Mouse (Mus musculus) retina, postnatal 7 days (tissue): Measurements from ENCODE around the gene Ccdc77.
A peak's percentile ranks its signal among the peaks of the same experiment; 100 is the strongest.

Experiments
- DNase-seq: peaks from one replicate; pipeline ENCODE4 v3.0.0-alpha.2; 2012; ENCODE audit warnings: low read depth, low spot score

The Ccdc77 gene

GRCm38 (mm10) chr6:120363688-120364522 lies at the start of gene Ccdc77, which contains the start of gene Kdm5a:
Ccdc77 (minus strand) TSS chr6:120364374.
Kdm5a (plus strand) TSS chr6:120364124.
- DNase-seq = peak; percentile 90

DNA sequence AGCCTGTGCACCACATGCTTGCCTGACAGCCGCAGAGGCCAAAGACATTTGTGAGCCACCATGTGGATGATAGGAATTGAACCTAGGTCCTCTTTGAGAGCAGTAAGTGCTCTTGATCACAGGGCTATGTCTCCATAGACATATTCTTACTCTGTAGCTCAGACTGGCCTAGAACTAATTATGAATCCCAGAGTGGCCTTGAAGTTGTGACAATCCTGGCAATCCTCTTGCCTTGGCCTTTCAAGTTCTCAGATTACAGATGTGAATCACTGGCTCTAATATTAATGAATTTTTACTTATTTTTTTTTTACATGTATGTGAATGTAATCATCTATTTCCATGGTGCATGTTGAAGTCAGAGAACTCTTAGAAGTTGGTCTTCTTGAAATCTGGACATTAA lies 39.8 kb upstream of the Ccdc77 start:
- no peak for DNase-seq

DNA sequence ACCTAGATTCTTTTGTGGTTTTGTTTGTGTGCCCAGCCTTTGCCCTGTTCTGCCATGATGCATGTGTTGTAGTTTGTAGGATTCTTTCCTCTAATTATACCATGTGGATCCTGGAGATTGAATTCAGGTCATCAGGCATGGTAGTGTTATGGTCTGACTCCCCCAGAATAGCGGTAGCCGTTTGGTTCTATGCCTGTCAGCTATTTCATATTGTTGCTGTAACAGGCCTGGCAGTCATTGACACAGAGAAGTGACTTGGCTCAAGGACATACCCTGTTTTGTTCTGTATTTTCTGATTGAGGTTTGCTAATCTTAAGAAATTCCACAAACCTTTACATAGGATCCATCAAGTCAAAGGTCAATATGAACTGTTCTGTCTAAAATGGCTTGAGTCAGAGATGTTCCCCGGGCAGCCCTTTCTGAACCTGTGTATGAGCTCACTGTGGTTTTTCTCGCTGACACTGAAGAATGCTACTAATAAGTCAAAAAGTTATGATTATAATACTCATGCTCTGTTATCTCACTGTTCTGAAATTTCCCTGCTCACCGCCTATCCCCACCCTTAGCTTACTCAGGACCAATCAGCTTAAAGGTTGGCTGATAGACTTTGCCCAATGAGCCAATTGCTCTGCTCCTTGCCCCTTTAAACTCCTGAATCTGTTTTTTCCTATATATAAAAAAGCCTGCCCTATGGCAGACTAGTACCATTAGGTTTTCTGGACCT lies 31.6 kb upstream of the Ccdc77 start:
- no peak for DNase-seq

GRCm38 (mm10) chr6:120392811-120393210 lies 28.6 kb upstream of the Ccdc77 start:
- DNase-seq = no peak

DNA sequence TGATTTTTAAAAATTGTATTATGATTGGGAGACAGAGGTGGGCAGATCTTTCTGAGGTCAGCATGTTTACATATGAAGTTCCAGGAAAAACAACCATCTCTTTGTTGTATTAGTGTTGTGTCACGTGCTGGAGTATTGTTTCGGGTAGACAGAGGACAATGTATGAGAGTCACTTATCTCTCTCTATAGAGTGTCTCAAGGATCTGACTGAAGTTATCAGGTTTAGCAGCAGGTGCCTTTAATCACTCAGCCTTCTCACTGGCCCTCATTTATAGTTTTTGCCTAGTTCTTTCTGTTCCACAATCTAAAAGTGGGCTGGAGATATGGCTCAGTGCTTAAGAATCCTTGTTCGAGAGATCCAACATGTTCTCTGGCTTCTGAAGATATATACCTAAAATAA lies 25.9 kb upstream of the Ccdc77 start:
- no peak for DNase-seq

DNA sequence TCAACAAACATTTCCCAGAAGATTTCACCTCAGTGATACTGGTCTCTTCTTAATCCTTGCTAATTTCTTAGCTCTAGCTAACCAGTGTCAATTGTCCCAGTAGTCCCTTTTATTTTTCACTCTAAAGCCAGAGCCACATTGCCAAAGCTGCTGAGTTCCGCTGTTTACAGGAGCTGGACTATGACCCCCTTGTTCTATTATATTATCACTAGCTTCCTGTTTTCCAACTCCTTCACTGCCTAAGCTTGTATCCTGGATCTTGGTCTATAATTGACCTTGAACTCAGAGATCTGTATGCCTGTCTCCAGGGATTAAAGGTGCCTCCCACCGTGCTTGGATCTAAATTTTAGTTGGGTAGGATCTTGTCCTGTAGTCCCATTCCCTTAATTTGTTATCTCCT lies 12.6 kb upstream of the Ccdc77 start:
- DNase-seq = no peak

DNA sequence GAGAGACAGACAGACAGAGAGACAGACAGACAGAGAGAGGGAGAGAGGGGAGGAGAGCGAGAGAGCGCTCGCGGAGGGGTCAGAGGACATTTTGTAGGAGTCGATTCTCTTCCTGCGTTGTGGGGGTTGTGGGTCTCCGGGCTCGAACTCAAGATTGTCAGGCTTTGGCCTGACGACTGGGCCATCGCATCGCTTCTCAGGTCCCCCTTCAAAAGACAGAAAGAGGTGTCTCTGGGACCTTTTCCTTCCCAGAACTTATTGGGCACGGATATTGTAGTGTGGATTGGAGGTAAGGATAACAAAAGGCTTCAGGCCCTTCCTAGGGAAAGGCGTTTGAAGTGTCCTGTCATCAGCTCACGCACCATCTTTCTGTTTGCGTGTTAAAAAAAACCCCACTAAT lies 877 bp upstream of the Ccdc77 start:
- DNase-seq = no peak

DNA sequence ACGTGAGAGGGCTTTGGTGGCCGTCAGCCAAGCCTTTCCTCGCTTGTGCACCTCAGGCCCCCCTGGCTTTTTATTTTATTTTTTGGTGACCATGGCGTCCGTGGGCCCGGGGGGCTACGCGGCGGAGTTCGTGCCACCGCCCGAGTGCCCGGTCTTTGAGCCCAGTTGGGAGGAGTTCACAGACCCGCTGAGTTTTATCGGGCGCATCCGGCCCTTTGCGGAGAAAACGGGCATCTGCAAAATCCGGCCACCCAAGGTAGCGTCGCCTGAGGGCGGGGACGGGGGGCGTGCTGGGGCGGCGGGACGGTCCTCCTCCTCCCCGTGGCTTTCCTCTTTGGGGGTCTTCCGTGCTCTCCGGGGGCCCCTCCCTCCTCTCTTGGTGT lies 340 bp upstream of the Ccdc77 start:
- no peak for DNase-seq

- DNase-seq = no peak
Measured at GRCm38 (mm10) chr6:120362774-120363687, 1.1 kb downstream of the Ccdc77 start.

DNA sequence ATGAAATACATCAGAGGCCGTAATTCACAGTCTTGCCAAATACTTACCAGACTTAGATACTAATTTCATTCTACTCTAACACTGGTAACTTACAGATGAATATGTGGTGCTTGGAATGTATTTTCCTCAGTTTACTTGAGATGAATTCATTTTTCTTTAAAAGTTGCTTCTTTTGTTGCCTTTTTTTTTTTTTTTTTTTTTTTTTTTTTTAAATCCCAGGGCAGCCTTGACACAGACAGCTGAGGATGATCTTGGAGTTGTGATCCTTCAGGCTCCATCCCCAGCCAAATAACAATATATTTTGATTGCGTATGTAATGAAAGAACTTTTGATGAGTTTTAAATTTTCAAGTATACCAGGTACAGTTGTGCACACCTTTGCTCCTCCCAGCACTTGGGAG lies 2.0 kb downstream of the Ccdc77 start:
- DNase-seq = no peak

DNA sequence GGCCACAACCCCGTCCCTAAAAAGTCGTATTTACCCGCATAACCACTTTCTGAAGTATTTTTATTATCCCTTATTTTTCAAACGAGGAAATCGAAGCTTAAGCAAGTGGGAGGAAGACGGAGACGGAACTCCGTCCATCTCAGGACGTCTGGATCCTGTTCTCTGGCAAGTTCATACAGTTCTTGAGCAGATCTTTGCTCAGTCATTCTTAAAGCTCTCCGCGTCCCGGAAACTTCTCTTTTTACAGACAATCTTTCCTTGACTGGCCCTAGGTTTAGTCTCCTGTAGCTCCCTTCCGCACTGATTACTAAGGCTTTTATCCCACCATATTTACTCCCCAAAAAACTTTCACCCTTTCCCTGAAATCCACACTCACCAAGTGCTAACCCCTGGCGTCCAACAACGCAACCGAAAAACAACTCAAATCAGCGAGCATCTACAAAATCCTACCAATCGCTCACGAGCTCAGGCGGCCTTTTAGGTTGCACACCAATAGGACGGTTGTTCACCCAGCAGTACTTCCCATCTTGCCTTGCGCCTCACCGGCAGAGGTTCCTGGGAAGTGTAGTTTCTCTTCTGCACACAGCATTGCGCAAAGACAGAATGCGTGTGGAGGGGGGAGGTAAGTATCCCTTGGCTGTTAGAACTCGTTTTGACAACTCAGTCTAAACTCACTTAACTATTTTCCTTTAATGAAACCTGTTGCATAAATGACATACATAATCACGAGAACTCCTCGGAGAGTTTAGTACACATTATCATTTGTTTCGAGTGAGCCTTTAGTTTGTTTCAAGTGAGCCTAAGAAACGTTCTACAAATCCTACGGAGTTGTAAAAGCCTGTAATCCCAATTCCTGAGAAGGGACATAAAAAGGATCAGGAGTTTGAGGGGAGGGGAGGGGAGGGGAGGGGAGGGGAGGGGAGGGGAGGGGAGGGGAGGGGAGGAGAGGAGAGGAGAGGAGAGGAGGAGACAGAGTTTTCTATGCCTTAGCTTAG lies 6.9 kb downstream of the Ccdc77 start:
- DNase-seq = peak; percentile 72

- DNase-seq = no peak
Measured at GRCm38 (mm10) chr6:120356478-120356877, 7.7 kb downstream of the Ccdc77 start.

- DNase-seq = no peak
Measured at GRCm38 (mm10) chr6:120349018-120349417, 15.2 kb downstream of the Ccdc77 start.

- DNase-seq = no peak
Measured at GRCm38 (mm10) chr6:120343992-120344391, 20.2 kb downstream of the Ccdc77 start.

GRCm38 (mm10) chr6:120332351-120332750 lies 31.8 kb downstream of the Ccdc77 start:
- DNase-seq = no peak

- DNase-seq = peak; percentile 69
Measured at GRCm38 (mm10) chr6:120324295-120324927, 39.8 kb downstream of the Ccdc77 start.

- DNase-seq = no peak
Measured at GRCm38 (mm10) chr6:120320369-120320768, 43.8 kb downstream of the Ccdc77 start.

DNA sequence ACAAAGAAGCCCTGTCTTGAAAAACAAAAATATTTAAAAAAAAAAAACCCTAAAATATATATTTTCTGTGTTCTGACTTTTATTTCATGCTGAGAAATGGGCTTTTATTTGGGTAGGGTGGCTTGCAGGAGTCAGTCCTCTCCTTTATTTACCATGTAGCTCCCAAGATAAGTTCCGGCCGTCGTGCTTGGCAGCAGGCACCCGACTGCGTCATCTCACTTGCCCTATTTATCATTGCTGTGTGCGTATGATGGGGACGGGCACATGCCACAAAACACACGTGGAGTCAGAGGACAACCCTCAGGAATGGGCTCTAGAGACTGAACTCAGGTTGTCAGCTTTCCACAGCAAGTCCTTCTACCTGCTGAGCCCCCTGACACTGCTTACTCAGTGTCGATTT lies 45.0 kb downstream of the Ccdc77 start:
- DNase-seq = no peak

GRCm38 (mm10) chr6:120318303-120318940 lies 45.8 kb downstream of the Ccdc77 start:
- DNase-seq = no peak

- DNase-seq = no peak
Measured at GRCm38 (mm10) chr6:120312443-120312842, 51.7 kb downstream of the Ccdc77 start.
